30 mouse cellular contexts compared by ENCODE assay signal in the genomic region with DNA sequence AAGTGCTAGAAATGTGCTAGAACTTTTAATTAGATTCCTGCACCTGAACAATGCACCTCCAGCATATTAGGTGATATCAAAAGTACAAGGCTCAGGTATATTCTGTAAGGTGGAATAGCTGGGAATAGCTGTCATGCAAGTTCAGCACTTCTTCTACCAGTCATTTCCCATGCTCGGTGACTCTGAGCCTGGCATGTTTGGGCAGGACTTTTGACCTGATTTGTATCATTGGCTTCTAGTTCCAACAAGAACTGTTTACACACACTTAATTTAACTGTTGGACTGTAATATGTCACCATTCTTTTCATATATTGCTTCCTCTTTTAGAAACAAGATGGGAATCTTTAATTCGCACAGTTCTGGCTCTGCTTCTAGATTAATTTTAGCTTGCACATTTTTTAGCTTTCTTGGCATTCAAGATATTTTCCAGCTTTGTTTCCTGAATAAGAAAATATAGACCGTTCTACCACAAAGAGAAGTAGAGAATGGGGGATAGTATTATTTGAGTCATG. TPM values are rescaled to one million over a fixed set of nuclear protein-coding genes. Genes with fewer than 3 reads are reported as not detected.
A peak's percentile ranks its signal among the peaks of the same experiment; 100 is the strongest.
DNase-seq lines count a peak whose midpoint lies in the region; ATAC-seq and TF ChIP-seq lines count a peak whose summit lies in the region.
"Had no signal": no experiment of that assay in that cellular context is flagged by ENCODE, and none has a peak within 500 bp of the region (broad histone marks: within the 10 kb centered on the region; RNA-seq: fewer than 3 reads in every experiment).

No protein-coding gene starts in this region.

- no peak overlapping the region for H3K9ac ChIP-seq in embryonic facial prominence, embryonic 14.5 days (ENCODE audit: low read depth, low read length)
- H3K9ac ChIP-seq in liver, adult 2 months (ENCODE audit: low read depth, low read length): no peak overlapping the region
- H3K9ac ChIP-seq in MEL (ENCODE audit: control insufficient read depth, low read depth, low read length, poor library complexity, severe bottlenecking): no peak overlapping the region
- H3K9ac ChIP-seq in midbrain, embryonic 15.5 days: no peak overlapping the region
- H3K9ac ChIP-seq: embryonic facial prominence, embryonic 12.5 days; embryonic facial prominence, embryonic 15.5 days; forebrain, embryonic 13.5 days; forebrain, embryonic 15.5 days; forebrain, postnatal 0 days had no signal

- WGBS in embryonic facial prominence, embryonic 14.5 days: 74% methylated on average over 3 of the region's 3 CpGs
- WGBS in embryonic facial prominence, embryonic 10.5 days: 92% methylated on average over 3 of the region's 3 CpGs
- WGBS in liver, adult 2 months: 55% methylated on average over 3 of the region's 3 CpGs
- WGBS in midbrain, embryonic 15.5 days: 91% methylated on average over 3 of the region's 3 CpGs

- no peaks in the 10 kb centered on the region for H3K9me3 ChIP-seq in embryonic facial prominence, embryonic 14.5 days (ENCODE audit: control insufficient read depth, low read length)
- H3K9me3 ChIP-seq in embryonic facial prominence, embryonic 10.5 days: no peaks in the 10 kb centered on the region
- no peaks in the 10 kb centered on the region for H3K9me3 ChIP-seq in MEL (replicated peaks; ENCODE audit: insufficient read depth, low read length)
- H3K9me3 ChIP-seq in midbrain, embryonic 15.5 days: no peaks in the 10 kb centered on the region
- H3K9me3 ChIP-seq: embryonic facial prominence, embryonic 12.5 days; embryonic facial prominence, embryonic 15.5 days; forebrain, embryonic 13.5 days; forebrain, embryonic 15.5 days had no signal

- no peak overlapping the region for H3K4me3 ChIP-seq in embryonic facial prominence, embryonic 14.5 days (ENCODE audit: low read depth, low read length)
- no peak overlapping the region for H3K4me3 ChIP-seq in embryonic facial prominence, embryonic 10.5 days
- H3K4me3 ChIP-seq in liver, adult 2 months (ENCODE audit: insufficient read depth, low read depth, low read length): no peak overlapping the region
- no peak overlapping the region for H3K4me3 ChIP-seq in MEL (ENCODE audit: control insufficient read depth in 1 of 2, insufficient read depth in 1 of 2, low read depth in 2 of 2, low read length in 2 of 2)
- H3K4me3 ChIP-seq in embryonic fibroblast, embryonic 13.5 days (ENCODE audit: insufficient read depth, low read length): no peak overlapping the region
- no peak overlapping the region for H3K4me3 ChIP-seq in midbrain, embryonic 15.5 days
- H3K4me3 ChIP-seq: embryonic facial prominence, embryonic 12.5 days; embryonic facial prominence, embryonic 15.5 days; forebrain, embryonic 13.5 days; forebrain, embryonic 15.5 days had no signal

- DNase-seq in embryonic facial prominence, embryonic 14.5 days (ENCODE audit: low spot score): peak; percentile 22
- no peak for DNase-seq in embryonic facial prominence, embryonic 10.5 days (ENCODE audit: low spot score)
- peak; percentile 64 for DNase-seq in liver, adult 2 months (ENCODE audit: extremely low read depth, low read depth, low spot score)
- DNase-seq in liver: no peak
- DNase-seq in MEL (ENCODE audit: low read depth, low spot score): peak; percentile 54
- DNase-seq: adrenal gland, adult 2 months; adrenal gland, postnatal 10 days; adrenal gland, postnatal 25 days; B cell, adult 2 months; cerebellum, adult 11 months; cerebellum, adult 18-20 months; cerebellum, adult 8-10 months; cerebellum, adult 9-11 months; cerebellum, postnatal 14 days; cerebellum, postnatal 36 days; embryo, embryonic 11 days; forebrain, postnatal 0 days had no signal

- H3K4me2 ChIP-seq in embryonic facial prominence, embryonic 14.5 days (ENCODE audit: low read depth, low read length): no peak overlapping the region
- H3K4me2 ChIP-seq in midbrain, embryonic 15.5 days: no peak overlapping the region
- H3K4me2 ChIP-seq: embryonic facial prominence, embryonic 12.5 days; embryonic facial prominence, embryonic 15.5 days; forebrain, embryonic 13.5 days; forebrain, embryonic 15.5 days had no signal

- H3K27me3 ChIP-seq in embryonic facial prominence, embryonic 14.5 days (replicated peaks; ENCODE audit: control insufficient read depth, insufficient read depth, low read length): no peaks in the 10 kb centered on the region
- H3K27me3 ChIP-seq in embryonic facial prominence, embryonic 10.5 days (replicated peaks; ENCODE audit: low read depth, poor library complexity, severe bottlenecking): no peaks in the 10 kb centered on the region
- H3K27me3 ChIP-seq in liver, adult 2 months (ENCODE audit: control insufficient read depth, insufficient read depth, low read length): no peaks in the 10 kb centered on the region
- no peaks in the 10 kb centered on the region for H3K27me3 ChIP-seq in MEL (ENCODE audit: control insufficient read depth in 1 of 2, insufficient read depth in 2 of 2, low read length in 2 of 2)
- H3K27me3 ChIP-seq in midbrain, embryonic 15.5 days (replicated peaks): no peaks in the 10 kb centered on the region
- H3K27me3 ChIP-seq: CH12.LX; embryonic facial prominence, embryonic 12.5 days; embryonic facial prominence, embryonic 15.5 days; forebrain, embryonic 13.5 days; forebrain, embryonic 15.5 days; Patski had no signal

- TF ChIP-seq POLR2A in liver, adult 2 months (IDR thresholded peaks at IDR 0.05; ENCODE audit: extremely low read depth, insufficient read depth, low read length): no peak
- no peak for TF ChIP-seq POLR2A in MEL (IDR thresholded peaks at IDR 0.05; ENCODE audit: control insufficient read depth in 1 of 2, insufficient read depth in 1 of 2, low read depth in 1 of 2, low read length in 2 of 2, poor library complexity in 1 of 2)
- TF ChIP-seq POLR2A in embryonic fibroblast, embryonic 13.5 days (IDR thresholded peaks at IDR 0.05; ENCODE audit: low read depth, low read length): no peak

- no peak for TF ChIP-seq CTCF in liver, adult 2 months (IDR thresholded peaks at IDR 0.05; ENCODE audit: low read depth, low read length)
- no peak for TF ChIP-seq CTCF in MEL (IDR thresholded peaks at IDR 0.05 in 2 of 3, conservative IDR thresholded peaks at IDR 0.05 in 1 of 3; ENCODE audit: control insufficient read depth in 1 of 3, insufficient read depth in 1 of 3, low read depth in 2 of 3, low read length in 3 of 3, poor library complexity in 1 of 3, severe bottlenecking in 1 of 3)
- TF ChIP-seq CTCF in embryonic fibroblast, embryonic 13.5 days (IDR thresholded peaks at IDR 0.05; ENCODE audit: borderline replicate concordance, insufficient read depth, low read length): no peak

- no peak for ATAC-seq in embryonic facial prominence, embryonic 14.5 days (ENCODE audit: low read depth)
- ATAC-seq in midbrain, embryonic 15.5 days (replicated peaks): no peak
- ATAC-seq: activated CD4-positive, CD25-positive, alpha-beta regulatory T cell, adult 4 months; forebrain, embryonic 13.5 days; forebrain, embryonic 15.5 days; forebrain, postnatal 0 days; Patski had no signal

- no peaks in the 10 kb centered on the region for H3K36me3 ChIP-seq in embryonic facial prominence, embryonic 14.5 days (ENCODE audit: control insufficient read depth, insufficient read depth, low read length)
- no peaks in the 10 kb centered on the region for H3K36me3 ChIP-seq in embryonic facial prominence, embryonic 10.5 days (replicated peaks)
- H3K36me3 ChIP-seq in liver, adult 2 months (ENCODE audit: control insufficient read depth, insufficient read depth, low read length): no peaks in the 10 kb centered on the region
- H3K36me3 ChIP-seq in MEL (ENCODE audit: control insufficient read depth in 1 of 2, insufficient read depth in 2 of 2, low read length in 2 of 2): peaks cover 0 to 28% of the 10 kb centered on the region in 2 experiments; a peak in 3 of 4 replicates
- H3K36me3 ChIP-seq in midbrain, embryonic 15.5 days (replicated peaks): no peaks in the 10 kb centered on the region
- H3K36me3 ChIP-seq: embryonic facial prominence, embryonic 12.5 days; embryonic facial prominence, embryonic 15.5 days; forebrain, embryonic 15.5 days; G1E had no signal

- TF ChIP-seq RAD21 in MEL (IDR thresholded peaks at IDR 0.05; ENCODE audit: low read depth, low read length): no peak

- no peaks in the 10 kb centered on the region for H3K4me1 ChIP-seq in embryonic facial prominence, embryonic 14.5 days (ENCODE audit: control insufficient read depth, insufficient read depth, low read length)
- peaks cover 3% of the 10 kb centered on the region for H3K4me1 ChIP-seq in embryonic facial prominence, embryonic 10.5 days
- no peaks in the 10 kb centered on the region; the same call in 1 of the 2 replicates for H3K4me1 ChIP-seq in liver, adult 2 months (ENCODE audit: control insufficient read depth, insufficient read depth, low read length)
- H3K4me1 ChIP-seq in MEL (ENCODE audit: control insufficient read depth in 1 of 2, insufficient read depth in 2 of 2, low read length in 2 of 2): peaks cover 16 to 25% of the 10 kb centered on the region in 2 experiments
- H3K4me1 ChIP-seq in embryonic fibroblast, embryonic 13.5 days (ENCODE audit: control insufficient read depth, insufficient read depth, low read length): peaks cover 12% of the 10 kb centered on the region
- no peaks in the 10 kb centered on the region for H3K4me1 ChIP-seq in midbrain, embryonic 15.5 days
- H3K4me1 ChIP-seq: embryonic facial prominence, embryonic 15.5 days; forebrain, embryonic 13.5 days; forebrain, embryonic 15.5 days had no signal

- H3K27ac ChIP-seq in embryonic facial prominence, embryonic 14.5 days (replicated peaks; ENCODE audit: low read depth, low read length): no peak overlapping the region
- H3K27ac ChIP-seq in embryonic facial prominence, embryonic 10.5 days (replicated peaks): no peak overlapping the region
- no peak overlapping the region for H3K27ac ChIP-seq in liver, adult 2 months (replicated peaks; ENCODE audit: insufficient read depth, low read depth, low read length)
- H3K27ac ChIP-seq in MEL (ENCODE audit: control insufficient read depth, low read depth, low read length): peak overlapping the region; percentile 50; the same call in 1 of the 2 replicates
- H3K27ac ChIP-seq in embryonic fibroblast, embryonic 13.5 days (ENCODE audit: insufficient read depth, low read length): peak overlapping the region; percentile 34
- no peak overlapping the region for H3K27ac ChIP-seq in midbrain, embryonic 15.5 days
- H3K27ac ChIP-seq: embryonic facial prominence, embryonic 12.5 days; embryonic facial prominence, embryonic 15.5 days; forebrain, embryonic 13.5 days; forebrain, embryonic 15.5 days had no signal

- peak; percentile 50 to 51; a peak in 3 of 4 replicates for TF ChIP-seq EP300 in MEL (IDR thresholded peaks at IDR 0.05; ENCODE audit: low read depth in 1 of 2, low read length in 2 of 2)

- no peaks in the 10 kb centered on the region for H3K79me2 ChIP-seq in liver, adult 2 months (ENCODE audit: control insufficient read depth, insufficient read depth, low read length)
- no peaks in the 10 kb centered on the region for H3K79me2 ChIP-seq in MEL (ENCODE audit: control insufficient read depth, insufficient read depth, low read length, poor library complexity)

RNA-seq across cellular contexts. Expression of gene Cdkn2b, which starts 42.3 kb away (rescaled TPM):
- polyA plus RNA-seq in embryonic facial prominence, embryonic 14.5 days (2014; fragmentation: Nextera tagmentation; extraction: Ambion mirVana): 2.5 and 3.2 TPM in 2 replicates
- polyA plus RNA-seq in embryonic facial prominence, embryonic 10.5 days (2016; fragmentation: Nextera tagmentation; extraction: Ambion mirVana): 0.88 and 1.2 TPM in 2 replicates
- total RNA-seq in liver, adult 2 months (2014; rRNA removed): 0.18 and 0.20 TPM in 2 replicates
- 0.10 and 0.13 TPM in 2 replicates for polyA plus RNA-seq in liver, adult 2 months (2012; rRNA removed)
- 2.5 and 3.2 TPM in 2 replicates for total RNA-seq in MEL (2012; rRNA removed)
- 1 to 10 TPM in 1 of 2 experiments, not detected in 1; 1.9 TPM for polyA plus RNA-seq in MEL (2012; ENCODE audit: insufficient read depth in 1 of 2, insufficient read length in 2 of 2, low read depth in 1 of 2, low replicate concordance in 2 of 2, missing spikeins in 1 of 2)
- 49.1 and 74.6 TPM in 2 replicates for polyA plus RNA-seq in embryonic fibroblast, embryonic 13.5 days (2011; ENCODE audit: insufficient read length, low read depth, missing spikeins)
- 0.71 and 1.1 TPM in 2 replicates for polyA plus RNA-seq in midbrain, embryonic 15.5 days (2015; fragmentation: Nextera tagmentation; extraction: Ambion mirVana)
- total RNA-seq: CH12.LX; common myeloid progenitor, adult 5-6 weeks had no signal
- polyA plus RNA-seq: G1E had no signal

RNA-seq across cellular contexts. Expression of gene Cdkn2a, which starts 58.7 kb away (rescaled TPM):
- not detected in 2 replicates for polyA plus RNA-seq in embryonic facial prominence, embryonic 14.5 days (2014; fragmentation: Nextera tagmentation; extraction: Ambion mirVana)
- not detected in 2 replicates for polyA plus RNA-seq in embryonic facial prominence, embryonic 10.5 days (2016; fragmentation: Nextera tagmentation; extraction: Ambion mirVana)
- total RNA-seq in liver, adult 2 months (2014; rRNA removed): 0.37 TPM in 1 of 2 replicates, not detected in the other
- 0.16 TPM in 1 of 2 replicates, not detected in the other for polyA plus RNA-seq in liver, adult 2 months (2012; rRNA removed)
- total RNA-seq in MEL (2012; rRNA removed): 163 and 196 TPM in 2 replicates
- polyA plus RNA-seq in MEL (2012; ENCODE audit: insufficient read depth in 1 of 2, insufficient read length in 2 of 2, low read depth in 1 of 2, low replicate concordance in 2 of 2, missing spikeins in 1 of 2): 100 to 1,000 TPM in 1 of 2 experiments, not detected in 1; 355 TPM
- 59.5 and 119 TPM in 2 replicates for polyA plus RNA-seq in embryonic fibroblast, embryonic 13.5 days (2011; ENCODE audit: insufficient read length, low read depth, missing spikeins)
- polyA plus RNA-seq in midbrain, embryonic 15.5 days (2015; fragmentation: Nextera tagmentation; extraction: Ambion mirVana): not detected in 2 replicates
- total RNA-seq: CH12.LX; common myeloid progenitor, adult 5-6 weeks; forebrain, postnatal 0 days; G1E had no signal
- polyA plus RNA-seq: CD4-positive, CD25-positive, alpha-beta regulatory T cell, adult 4 months; embryonic facial prominence, embryonic 12.5 days; embryonic facial prominence, embryonic 15.5 days; forebrain, embryonic 11.5 days; forebrain, embryonic 13.5 days; forebrain, embryonic 15.5 days; forebrain, postnatal 0 days; G1E had no signal

Comparison
In these comparisons a context has a peak if more than half of its experiments do, and no peak if none do; other contexts are left out.
1. DNase-seq: peak in embryonic facial prominence, embryonic 14.5 days (single experiment), liver, adult 2 months (single experiment) and MEL (single experiment); none in embryonic facial prominence, embryonic 10.5 days (single experiment) and liver (single experiment).
2. H3K27ac ChIP-seq: peak in MEL (single experiment) and embryonic fibroblast, embryonic 13.5 days (single experiment); none in embryonic facial prominence, embryonic 14.5 days (single experiment), embryonic facial prominence, embryonic 10.5 days (single experiment), liver, adult 2 months (single experiment) and midbrain, embryonic 15.5 days (single experiment).
3. RNA of gene Cdkn2b, which starts 42.3 kb away (polyA plus RNA-seq): 49.1 to 74.6 TPM in embryonic fibroblast, embryonic 13.5 days; 2.5 to 3.2 TPM in embryonic facial prominence, embryonic 14.5 days, 1.9 TPM in MEL, 0.88 to 1.2 TPM in embryonic facial prominence, embryonic 10.5 days, 0.71 to 1.1 TPM in midbrain, embryonic 15.5 days and 0.10 to 0.13 TPM in liver, adult 2 months; every median in the first group is over 10 times any median in the second.